Mouse (Mus musculus) left cerebral cortex, adult 8-10 months (tissue): ENCODE measurements at regions not wholly inside any gene's neighbourhood (a gene's known extent, or its start where the extent isn't known, plus 50 kb on each side); places are given as distances from the start of the nearest gene placed in this dataset.

Experiments
- DNase-seq, 2 experiments: peaks; one replicate each; pipeline ENCODE4 v3.0.0; 2022; ENCODE audit warnings: low spot score in 2 of 2

DNA sequence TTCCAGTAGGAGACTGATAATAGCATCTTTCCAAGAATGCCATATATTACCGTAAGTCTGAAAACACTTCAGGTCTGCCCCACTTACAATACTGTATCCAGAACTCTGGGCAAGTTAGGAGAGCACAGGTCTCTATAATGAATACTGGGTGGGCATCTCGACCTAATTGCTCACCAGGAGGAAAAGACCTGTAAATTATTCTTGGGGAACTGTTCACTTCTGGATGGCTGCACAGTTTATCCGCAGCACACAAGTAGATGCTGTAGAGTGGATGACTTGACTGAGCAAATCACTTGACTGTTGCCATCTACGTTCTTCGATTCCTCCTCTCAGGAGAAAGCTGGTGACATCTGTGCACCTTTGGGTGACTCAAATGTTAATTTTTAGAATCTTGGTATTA lies 159.8 kb downstream of the Rpl36a-ps1 start:
- no peak for DNase-seq

DNA sequence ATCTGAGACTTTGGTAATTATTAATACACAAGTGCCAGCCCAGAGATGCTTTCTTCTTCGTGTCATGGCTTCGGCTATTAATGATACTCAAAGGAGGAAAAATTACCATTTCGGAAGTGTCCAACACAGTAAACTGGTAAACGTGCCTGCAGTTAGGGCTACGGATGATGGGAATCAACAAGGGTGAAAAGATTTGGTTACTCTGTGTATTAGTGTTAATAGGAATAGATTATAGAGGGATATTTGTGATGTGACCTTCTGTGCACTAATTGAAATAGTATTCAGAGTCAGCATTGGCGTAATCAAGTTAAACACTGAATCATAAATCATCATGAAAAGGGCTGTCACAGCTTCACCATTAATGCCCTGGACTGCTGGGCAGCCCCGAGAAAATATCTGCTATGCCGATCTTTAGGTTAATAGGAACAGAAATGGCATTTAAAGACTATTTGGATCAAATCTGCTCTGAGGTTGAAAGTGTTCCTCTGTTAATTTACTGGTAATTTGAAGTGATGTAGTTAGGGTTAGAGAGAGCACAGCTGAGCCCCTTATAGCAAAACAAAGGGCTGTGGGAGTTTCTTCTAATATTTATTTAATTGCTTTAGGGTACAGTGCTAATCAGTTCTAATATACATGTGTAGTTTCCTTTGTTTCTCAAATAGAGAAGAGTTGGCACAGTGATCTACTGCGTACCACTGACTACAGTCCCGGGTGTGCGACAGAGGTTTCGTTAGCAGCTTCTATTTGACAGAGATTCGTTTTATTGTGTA lies 160.7 kb downstream of the Rpl36a-ps1 start:
- DNase-seq = no peak

DNA sequence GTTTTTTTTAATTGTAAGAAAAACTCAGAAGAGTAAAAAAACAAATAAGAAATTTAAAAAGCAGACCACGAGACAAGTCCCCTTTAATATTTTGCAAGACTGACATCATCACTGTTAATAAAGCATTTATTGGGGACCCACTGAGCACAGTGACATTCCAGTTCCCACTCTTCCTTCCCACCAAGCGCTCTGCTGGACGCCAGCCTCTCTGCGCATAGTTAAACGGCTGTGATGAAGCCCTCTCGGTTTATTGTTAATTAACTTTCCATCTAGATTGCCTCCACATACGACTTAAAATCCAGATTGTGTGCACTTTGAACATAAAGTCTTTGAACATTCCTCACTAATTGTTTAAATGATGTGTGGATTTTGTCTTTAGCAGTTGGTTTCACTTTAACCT lies 161.7 kb downstream of the Rpl36a-ps1 start:
- DNase-seq = no peak

DNA sequence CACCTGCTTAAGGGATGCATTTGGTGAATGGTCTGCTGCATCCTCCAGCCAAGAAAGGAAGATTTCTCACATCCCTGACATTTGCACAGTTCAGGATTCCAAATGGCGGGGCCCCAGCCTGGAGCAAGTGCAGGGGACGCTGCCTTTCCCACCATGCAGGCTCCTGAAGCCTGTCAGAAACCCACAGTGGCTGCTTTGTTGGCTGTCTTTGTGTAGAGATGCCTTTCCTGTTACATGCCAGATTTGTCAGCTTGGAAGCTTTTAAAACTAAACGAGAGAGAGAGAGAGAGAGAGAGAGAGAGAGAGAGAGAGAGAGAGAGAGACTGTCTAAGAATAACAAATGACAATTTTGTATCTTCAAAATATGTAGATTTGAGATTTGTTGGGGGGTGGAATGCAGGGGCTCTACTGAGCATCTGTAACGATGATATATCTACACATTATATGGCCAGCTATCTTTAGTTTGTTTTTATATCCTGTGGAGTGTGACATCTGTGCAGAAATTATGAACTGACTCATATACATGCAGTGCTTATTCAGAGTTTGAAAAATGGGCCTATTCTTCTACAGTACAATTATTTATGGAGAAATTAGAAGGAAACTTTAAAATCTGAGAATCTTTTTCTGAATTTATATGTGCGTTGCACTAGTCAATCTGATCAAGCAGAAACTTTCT lies 164.0 kb downstream of the Rpl36a-ps1 start:
- no peak for DNase-seq

DNA sequence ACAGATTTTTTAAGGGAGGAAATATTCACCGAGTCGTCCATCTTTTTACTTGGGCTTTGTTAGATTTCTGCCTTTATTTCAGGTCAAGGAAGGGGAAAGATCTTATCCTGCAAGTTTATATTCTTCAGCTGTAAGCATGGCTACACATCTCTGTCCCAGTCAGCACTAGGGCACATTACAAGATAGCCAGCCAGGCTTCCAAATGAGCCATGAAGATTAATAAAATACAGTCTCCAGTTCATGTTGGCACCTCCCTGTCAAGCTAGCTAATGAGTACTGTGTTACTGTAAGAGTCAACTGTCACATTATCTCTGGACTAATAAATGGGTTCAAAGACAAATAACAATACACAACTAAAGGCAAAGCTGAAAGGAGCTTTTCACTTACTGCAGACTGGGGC lies 166.6 kb downstream of the Rpl36a-ps1 start:
- no peak for DNase-seq

DNA sequence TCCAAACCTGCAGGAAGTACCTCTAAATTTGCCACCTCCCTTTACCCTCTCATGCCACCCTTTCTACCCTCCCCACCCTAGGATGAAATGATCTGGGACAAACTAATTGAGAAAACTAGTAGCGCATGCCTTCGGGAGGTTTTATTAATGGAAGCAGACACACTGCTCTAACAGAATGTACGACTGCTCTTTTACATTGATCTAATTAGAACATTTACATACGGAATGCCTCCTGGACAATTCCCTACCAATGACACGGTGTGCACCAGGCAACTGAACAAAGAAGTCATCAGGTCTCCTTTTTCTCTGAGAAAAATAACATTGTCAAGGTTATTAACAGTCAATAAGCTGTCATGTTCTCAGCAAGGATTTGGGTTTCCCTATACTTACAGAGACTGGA lies 180.5 kb downstream of the Rpl36a-ps1 start:
- DNase-seq = no peak

DNA sequence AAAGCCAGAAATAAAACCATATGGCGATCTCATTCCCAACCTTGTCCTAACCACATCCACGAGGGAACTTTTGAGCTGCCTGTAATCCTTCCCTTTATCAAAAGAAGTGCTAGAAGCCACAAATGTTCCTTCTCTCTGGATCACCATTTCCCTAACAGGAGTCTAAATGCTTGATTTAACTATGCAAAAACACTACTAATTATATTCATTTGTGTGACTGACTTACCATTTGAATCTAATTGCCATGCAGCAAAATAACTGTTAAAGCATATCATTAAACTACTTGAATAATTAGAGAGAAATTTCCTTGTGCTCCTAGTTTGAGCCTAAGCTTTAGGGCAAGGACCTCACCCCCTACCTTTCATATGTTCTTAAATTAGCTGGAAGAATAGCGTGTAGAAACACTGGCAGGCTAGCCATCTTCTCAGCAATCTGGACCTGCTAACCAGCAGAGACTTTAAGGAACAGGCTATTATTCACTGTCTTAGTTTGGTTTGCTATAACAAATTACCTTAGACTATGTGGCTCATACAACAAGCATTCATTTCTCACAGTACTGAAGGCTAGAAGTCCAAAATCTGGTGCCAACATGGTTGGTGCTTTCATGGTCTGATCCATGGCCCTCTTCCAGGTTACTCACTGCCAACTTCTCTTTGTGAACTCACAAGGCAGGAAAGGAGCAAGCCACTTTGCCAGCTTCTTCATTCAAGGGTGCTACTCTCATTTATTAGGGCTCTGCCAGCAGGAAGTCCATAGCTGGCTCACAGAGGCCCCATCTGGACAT lies 183.7 kb downstream of the Rpl36a-ps1 start:
- peak in 1 of 2 experiments; percentile 24 for DNase-seq

DNA sequence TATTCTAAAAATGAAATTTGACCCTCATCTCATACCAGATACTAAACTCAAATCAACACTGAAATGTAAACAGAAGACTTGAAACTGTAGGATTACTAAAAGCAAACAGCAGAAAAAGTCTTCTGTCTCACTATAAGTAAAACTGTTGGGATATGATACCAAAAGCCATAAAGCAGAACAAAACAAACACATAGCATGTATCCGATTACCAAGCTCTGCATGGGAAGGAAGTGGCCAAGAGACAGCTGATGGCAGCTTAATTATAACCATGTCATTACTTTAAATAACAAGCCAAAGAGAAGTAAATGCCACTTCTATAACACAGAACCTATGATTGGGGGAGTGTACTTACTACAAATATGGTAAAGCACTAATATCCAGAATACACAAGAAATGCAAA lies 186.0 kb downstream of the Rpl36a-ps1 start:
- no peak for DNase-seq

DNA sequence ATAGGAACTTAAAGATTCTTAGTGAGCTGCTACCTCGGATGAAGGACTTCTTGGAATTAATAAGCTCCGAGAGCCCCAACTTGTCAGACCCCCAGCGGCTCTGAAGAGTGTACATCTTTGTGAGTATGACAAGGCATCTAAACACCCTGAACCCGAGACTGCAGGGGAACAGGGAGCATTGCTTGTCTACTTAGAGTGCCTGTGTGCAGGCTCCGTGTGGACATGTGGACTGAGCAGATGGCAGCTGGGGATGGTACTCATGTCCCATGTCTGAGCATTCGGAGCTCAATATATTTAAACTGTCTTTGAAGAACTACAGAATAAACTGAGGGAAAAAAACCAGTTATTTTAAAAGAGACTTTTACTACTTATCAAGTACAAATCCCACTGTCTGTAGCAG lies 189.1 kb downstream of the Rpl36a-ps1 start:
- no peak for DNase-seq

DNA sequence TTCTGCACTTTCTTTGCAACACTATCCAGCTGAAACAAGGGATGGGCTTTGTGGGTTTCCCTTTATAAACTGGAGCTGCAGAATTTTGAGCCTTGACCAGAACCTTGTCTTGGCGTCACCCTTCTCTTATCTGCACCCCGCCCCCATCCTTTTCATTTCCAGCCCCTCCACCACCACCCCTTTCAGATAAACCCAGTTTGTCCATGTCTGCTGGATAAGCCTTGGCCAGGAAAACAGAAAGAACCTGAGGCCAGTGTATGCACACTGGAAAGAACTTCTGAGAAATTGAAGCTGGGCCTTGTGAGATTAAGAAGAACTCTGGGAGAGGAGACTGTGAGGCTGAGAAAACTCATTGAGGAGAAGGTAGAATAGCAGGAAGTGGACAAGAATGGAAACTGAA lies 192.8 kb downstream of the Rpl36a-ps1 start:
- DNase-seq = no peak

DNA sequence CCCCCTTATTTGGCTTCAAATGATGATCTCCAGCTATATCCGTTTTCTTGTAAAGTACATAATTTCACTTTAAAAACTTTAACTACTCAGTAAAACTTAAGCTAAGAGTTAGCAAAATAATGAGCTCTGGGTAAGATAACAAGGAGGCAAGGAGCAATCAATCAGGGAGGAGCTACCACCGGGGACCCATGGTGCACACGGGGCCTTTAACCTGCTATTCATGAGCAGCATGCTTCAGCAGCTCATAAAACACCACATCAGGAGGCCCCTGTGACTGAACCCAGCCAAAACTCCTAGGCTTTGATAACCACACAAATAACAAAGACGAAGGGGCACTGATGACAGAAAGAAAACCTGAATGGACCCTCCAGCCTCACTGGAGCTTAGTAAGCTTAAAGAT lies 202.1 kb downstream of the Rpl36a-ps1 start:
- no peak for DNase-seq

DNA sequence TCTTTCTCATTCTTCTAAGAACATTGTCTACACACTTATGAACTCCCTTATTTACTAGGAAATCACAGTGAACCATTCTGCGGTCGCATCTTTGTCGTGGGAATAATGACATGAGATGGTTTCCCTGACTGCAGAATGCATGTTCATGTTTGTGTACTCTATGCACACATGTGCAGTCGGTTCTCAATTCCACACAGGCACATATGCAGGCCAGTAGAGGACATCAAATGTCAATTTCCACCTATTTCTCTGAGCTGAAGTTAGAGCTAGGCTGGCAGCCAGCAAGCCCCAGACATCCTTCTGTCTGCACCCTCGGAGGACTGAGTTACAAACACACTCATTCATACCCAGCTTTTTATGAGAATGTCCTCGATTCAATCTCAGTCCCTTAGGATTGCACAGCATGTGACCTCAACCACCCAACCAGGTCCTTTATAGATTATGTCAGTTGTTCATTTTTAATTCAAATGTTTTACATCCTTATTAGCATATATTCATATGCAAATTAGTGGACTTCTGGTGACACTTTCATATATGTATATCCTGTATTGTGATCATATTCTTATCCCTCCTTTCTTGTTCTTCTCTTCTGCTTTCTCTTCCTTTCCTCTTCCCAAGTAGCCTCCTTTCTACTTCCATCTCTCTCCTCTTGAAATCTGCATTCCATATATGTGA lies 202.7 kb downstream of the Rpl36a-ps1 start:
- no peak for DNase-seq

DNA sequence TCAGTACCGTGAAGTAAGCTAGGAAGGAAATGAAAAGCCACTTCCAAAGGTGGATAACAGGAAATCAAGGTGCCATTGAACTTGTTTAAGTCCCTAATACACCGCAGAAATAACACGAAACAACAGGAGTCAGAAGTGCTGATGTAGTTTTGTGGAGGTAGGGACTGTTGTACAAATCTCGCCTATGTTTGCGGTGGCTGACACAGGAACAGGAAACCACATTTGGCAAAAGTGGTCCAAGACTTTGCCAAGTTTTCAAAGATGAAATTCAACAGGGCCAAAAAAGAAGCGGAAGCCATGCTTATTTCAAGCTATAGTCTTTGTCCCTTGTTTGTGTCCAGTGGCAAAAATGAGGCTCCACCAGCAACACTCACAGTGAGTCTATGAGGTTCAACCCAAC lies 204.3 kb downstream of the Rpl36a-ps1 start:
- DNase-seq = no peak

DNA sequence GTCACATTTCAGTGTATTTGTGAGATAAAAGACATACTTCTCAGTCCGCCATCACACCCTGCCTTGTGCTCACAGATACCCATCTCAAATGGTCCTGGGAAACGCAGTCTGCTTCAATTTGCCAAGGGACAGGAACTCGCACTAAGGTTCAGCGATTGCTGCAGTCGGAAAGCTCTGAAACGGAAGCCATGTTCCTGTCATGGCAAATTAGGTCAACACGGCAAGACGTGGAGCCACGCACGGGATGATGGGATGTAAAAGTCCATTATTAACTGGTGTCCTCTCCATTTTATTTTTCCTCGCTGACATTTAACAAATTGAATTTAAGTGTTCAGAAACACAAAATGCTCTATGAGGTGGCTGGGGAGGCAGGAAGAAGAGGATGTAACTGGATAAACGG lies 212.4 kb downstream of the Rpl36a-ps1 start:
- no peak for DNase-seq

DNA sequence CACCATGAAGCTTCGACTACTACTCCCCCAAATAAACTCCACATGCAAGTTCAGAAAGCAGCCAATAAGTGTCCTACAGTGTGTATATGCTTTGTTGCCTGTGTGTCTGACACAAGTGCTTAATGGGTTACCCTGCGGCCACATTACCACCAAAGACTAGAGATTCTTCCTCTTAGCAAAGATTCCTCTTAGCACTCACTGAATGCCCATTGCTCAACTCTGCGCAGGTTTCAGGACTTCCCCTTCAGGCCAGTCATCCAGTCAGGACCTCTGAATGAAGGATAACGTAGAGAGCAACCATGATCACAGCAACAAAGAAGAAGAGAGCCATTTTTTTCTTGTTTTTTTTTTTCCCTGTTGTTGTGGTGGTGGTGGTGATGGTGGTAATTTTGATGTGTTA lies 222.0 kb downstream of the Rpl36a-ps1 start:
- no peak for DNase-seq

DNA sequence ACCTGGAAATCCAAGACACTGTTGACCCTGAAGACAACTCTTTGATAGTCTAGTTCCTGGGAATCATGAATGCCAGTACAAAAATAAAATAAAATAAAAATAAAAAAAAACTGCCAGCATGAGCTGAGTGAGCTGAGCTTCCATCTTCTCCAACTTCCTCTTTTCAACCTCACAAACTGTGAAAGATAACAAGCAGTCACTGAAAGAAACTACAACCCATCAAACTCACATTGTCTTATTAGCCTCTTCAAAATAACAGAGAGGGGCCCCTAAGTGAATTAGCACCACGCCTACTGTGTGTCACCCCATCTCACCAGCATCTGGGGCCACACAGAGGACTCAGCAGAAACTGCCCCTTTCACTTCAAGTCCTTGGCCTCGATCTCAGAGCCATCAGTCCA lies 225.3 kb downstream of the Rpl36a-ps1 start:
- no peak for DNase-seq

DNA sequence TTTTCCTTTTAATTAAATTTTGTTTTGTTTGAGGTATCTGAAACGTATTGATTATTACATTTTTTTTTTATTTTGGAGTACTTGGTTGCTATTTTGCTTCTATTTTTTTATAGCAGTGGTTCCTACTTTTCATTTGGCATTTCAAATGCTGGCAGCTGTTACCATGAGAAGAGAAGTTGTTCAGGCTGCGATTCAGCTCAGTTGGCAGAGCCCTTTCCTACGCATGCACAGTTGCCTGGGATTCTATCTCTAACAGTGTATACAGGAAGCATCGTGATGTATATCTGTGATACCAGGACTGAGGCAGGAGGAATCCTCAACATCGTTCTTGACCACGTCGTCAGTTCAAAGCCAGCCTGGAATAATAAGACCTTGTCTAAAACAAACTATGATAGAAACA lies 226.6 kb downstream of the Rpl36a-ps1 start:
- no peak for DNase-seq

DNA sequence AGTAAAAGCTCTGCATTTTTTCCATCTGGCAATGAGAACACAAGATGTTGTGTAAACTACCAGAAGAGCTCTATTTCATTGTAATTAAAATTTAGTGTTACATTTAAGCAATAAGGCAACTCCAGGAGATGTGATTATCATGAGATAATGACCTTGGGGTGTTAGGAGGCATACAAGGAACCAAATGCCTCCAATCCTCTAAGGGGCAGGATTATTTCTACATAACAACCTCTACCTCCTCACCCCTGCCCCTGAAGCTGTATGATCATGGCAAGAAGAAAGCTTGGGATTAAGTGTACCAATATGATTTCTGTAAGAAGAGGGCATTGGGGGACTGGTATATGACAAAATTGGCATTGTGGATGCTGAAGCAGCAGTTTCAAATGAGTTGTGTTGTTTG lies 228.8 kb downstream of the Rpl36a-ps1 start:
- no peak for DNase-seq

DNA sequence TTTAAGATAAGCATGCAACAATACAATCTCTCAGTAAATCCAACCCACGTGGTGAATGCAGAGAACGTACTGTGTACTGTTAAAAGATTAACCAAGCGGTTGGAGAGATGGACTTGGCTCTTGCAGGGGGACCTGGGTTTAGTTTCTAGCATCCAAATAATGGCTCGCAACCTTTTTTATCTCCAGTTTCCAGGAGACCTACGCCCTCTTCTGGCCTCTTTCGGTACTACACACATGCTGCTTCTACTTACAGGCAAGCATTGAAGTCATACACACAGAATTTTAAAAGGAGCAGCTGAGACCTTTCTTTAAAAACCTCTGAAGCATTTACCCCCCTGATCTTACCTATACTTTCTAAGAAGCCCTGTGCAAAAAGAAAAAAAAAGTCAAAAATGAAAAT lies 243.4 kb downstream of the Rpl36a-ps1 start:
- DNase-seq = no peak

DNA sequence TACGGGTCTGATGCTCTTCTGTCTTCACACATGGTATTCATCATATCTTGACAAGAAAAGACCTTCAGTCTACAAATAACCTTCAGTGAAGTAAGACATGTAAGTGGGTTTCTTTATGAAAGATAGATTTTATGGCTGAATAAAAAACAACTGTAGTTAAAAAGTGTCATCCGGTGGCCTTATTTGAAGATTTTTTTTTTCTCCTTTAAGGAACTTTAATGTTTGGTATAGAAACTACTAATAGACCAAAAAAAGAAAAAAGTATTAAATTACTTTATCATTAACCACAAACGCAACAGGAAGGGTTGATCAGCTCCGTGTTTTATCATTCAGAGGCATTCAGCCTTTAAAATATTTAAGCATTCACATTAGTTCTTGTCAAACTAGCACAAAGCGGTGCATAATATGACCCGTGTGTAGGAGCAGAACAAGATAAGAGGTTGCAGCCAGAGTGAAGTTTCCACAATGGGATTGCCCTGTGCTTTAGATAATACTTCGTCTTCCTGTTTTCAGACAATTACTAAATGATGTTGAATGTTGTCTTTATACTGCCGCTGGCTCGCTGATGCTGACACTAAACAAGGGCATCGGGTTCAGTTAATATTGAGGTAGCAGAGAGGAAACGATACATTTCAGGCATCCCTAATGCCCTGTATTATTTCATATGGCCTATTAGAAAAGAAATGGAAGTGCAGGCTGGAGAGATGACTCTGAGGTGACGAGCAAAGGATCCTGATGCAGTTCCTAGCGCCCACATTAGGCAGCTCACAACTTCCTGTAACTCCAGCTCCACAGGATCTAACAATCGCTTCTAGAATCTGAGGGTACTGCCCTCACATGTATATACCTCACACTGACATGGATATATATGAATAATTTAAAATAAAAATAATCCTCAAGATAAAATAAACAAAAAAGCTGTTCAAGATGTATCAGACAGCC lies 244.8 kb downstream of the Rpl36a-ps1 start:
- DNase-seq = no peak
